Mouse (Mus musculus): ENCODE data around the gene Dpp7. TPM values are rescaled to one million over a fixed set of nuclear protein-coding genes. Genes with fewer than 3 reads are reported as not detected.

Dpp7 gene
- polyA plus RNA-seq, 1 experiment from 2014 or later, result 23.8 TPM

GRCm38 (mm10) chr2:25328440-25328839 lies 27.7 kb downstream of the Dpp7 start:
- H3K27ac ChIP-seq (ENCODE audit: low read length), result no peak overlapping the region
- no peak overlapping the region for H3K4me3 ChIP-seq (replicated peaks; ENCODE audit: low read length)
- WGBS, result 41% methylated on average over 7 of the region's 7 CpGs
- no peaks in the 10 kb centered on the region for H3K36me3 ChIP-seq (ENCODE audit: control insufficient read depth, insufficient read depth, low read length)
- H3K4me1 ChIP-seq (ENCODE audit: control insufficient read depth, insufficient read depth, low read length), result peaks cover 11% of the 10 kb centered on the region
- H3K4me2 ChIP-seq (ENCODE audit: low read depth, low read length), result no peak overlapping the region
- H3K9me3 ChIP-seq (replicated peaks; ENCODE audit: control insufficient read depth, low read length), result no peaks in the 10 kb centered on the region
- ATAC-seq (ENCODE audit: insufficient read depth, low FRiP score), result no peak
- no peak overlapping the region for H3K9ac ChIP-seq (ENCODE audit: low read length)
- H3K27me3 ChIP-seq (ENCODE audit: control insufficient read depth, insufficient read depth, low read length), result no peaks in the 10 kb centered on the region

DNA sequence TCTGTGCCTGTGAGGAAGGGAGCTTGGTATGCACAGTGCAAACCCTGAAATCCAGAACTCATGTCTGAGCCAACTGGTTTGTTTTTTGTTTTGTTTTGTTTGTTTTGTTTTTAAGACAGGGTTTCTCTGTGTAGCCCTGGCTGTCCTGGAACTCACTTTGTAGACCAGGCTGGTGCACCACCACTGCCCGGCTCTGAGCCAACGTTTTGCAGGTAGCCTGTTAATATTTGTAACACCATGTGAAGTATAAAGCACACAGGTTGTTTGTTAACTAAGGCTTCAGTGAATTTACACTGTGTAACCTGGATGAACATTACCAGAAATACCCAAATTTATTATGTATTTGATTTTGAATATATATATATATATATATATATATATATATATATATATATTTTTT lies 30.1 kb downstream of the Dpp7 start:
- ATAC-seq (ENCODE audit: insufficient read depth, low FRiP score), result no peak
- WGBS, result 75% methylated on average over 2 of the region's 2 CpGs
- no peak overlapping the region for H3K9ac ChIP-seq (ENCODE audit: low read length)
- H3K4me3 ChIP-seq (replicated peaks; ENCODE audit: low read length), result no peak overlapping the region
- H3K27ac ChIP-seq (ENCODE audit: low read length), result no peak overlapping the region
- no peaks in the 10 kb centered on the region for H3K9me3 ChIP-seq (replicated peaks; ENCODE audit: control insufficient read depth, low read length)
- no peak overlapping the region for H3K4me2 ChIP-seq (ENCODE audit: low read depth, low read length)
- H3K36me3 ChIP-seq (ENCODE audit: control insufficient read depth, insufficient read depth, low read length), result no peaks in the 10 kb centered on the region
- no peaks in the 10 kb centered on the region for H3K4me1 ChIP-seq (ENCODE audit: control insufficient read depth, insufficient read depth, low read length)
- no peaks in the 10 kb centered on the region for H3K27me3 ChIP-seq (ENCODE audit: control insufficient read depth, insufficient read depth, low read length)

GRCm38 (mm10) chr2:25320084-25320483 lies 36.1 kb downstream of the Dpp7 start:
- no peak overlapping the region for H3K4me2 ChIP-seq (ENCODE audit: low read depth, low read length)
- no peak for ATAC-seq (ENCODE audit: insufficient read depth, low FRiP score)
- WGBS, result 41% methylated on average over 2 of the region's 2 CpGs
- H3K9me3 ChIP-seq (replicated peaks; ENCODE audit: control insufficient read depth, low read length), result no peaks in the 10 kb centered on the region
- no peak overlapping the region for H3K4me3 ChIP-seq (replicated peaks; ENCODE audit: low read length)
- peaks cover 3% of the 10 kb centered on the region; the same call in 1 of the 2 replicates for H3K4me1 ChIP-seq (ENCODE audit: control insufficient read depth, insufficient read depth, low read length)
- no peak overlapping the region for H3K9ac ChIP-seq (ENCODE audit: low read length)
- H3K36me3 ChIP-seq (ENCODE audit: control insufficient read depth, insufficient read depth, low read length), result no peaks in the 10 kb centered on the region
- peaks cover 27% of the 10 kb centered on the region for H3K27me3 ChIP-seq (ENCODE audit: control insufficient read depth, insufficient read depth, low read length)
- no peak overlapping the region for H3K27ac ChIP-seq (ENCODE audit: low read length)

DNA sequence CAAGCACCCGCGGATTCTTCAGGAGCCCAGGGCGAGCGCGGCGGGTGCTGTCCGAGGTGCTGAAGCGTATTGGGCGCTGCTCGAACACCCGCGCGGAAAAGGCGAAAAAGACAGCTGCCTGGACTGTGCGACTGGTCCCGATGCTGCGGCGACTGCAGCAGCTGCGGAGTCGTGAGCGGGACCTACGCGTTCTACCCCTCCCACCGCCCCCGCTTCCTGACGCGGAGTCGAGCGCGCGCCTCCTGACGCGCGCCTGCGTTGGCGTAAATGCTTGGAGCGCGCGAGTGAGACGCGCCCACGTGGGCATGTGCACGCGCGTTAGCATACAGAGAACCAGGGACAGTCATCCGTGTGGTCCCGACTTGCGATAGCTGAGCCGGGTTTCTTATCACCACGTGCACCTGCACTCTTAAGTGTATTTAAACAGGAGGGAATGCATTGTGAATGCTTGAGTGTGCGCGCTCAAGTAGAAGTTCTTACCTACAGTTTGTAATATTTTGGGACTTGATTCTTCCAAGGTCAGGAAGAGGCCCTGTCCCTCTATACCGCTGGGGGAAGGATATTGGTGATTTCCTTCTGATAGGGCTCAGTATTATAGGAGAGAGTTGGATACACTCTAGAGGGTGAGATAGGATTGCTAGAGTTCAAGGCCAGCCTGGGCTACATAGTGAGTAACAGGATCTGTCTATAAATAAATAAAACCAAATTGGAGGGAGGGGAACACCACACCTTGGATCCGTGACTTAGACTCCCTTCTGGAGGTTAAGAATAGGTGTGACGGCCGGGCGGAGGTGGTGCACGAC lies 37.0 kb downstream of the Dpp7 start, which contains the start of gene Grin1:
Grin1 (minus strand) TSS at position 217 of the 803 bp plus-strand sequence.
- Histone ChIP-seq H3K4me1 (ENCODE audit: control insufficient read depth, insufficient read depth, low read length) (peaks cover 3% of the 10 kb centered on the region; the same call in 1 of the 2 replicates), H3K4me3 (replicated peaks; ENCODE audit: low read length) (peak within 1 kb of the TSS; percentile 32), H3K27me3 (ENCODE audit: control insufficient read depth, insufficient read depth, low read length) (peaks cover 27% of the 10 kb centered on the region), H3K4me2 (ENCODE audit: low read depth, low read length) (peak within 1 kb of the TSS; percentile 52), H3K27ac (ENCODE audit: low read length) (no peak within 1 kb of the TSS), H3K36me3 (ENCODE audit: control insufficient read depth, insufficient read depth, low read length) (no peaks in the 10 kb centered on the region), H3K9me3 (replicated peaks; ENCODE audit: control insufficient read depth, low read length) (no peaks in the 10 kb centered on the region), H3K9ac (ENCODE audit: low read length) (no peak within 1 kb of the TSS)
- 9% methylated on average over 58 of the region's 58 CpGs for WGBS
- peak; percentile 53; the same call in 1 of the 2 replicates for ATAC-seq (ENCODE audit: insufficient read depth, low FRiP score)

- peaks cover 3% of the 10 kb centered on the region; the same call in 1 of the 2 replicates for H3K4me1 ChIP-seq (ENCODE audit: control insufficient read depth, insufficient read depth, low read length)
- no peaks in the 10 kb centered on the region for H3K9me3 ChIP-seq (replicated peaks; ENCODE audit: control insufficient read depth, low read length)
- peak overlapping the region; percentile 32 for H3K4me3 ChIP-seq (replicated peaks; ENCODE audit: low read length)
- ATAC-seq (ENCODE audit: insufficient read depth, low FRiP score), result no peak
- no peak overlapping the region for H3K27ac ChIP-seq (ENCODE audit: low read length)
- no peaks in the 10 kb centered on the region for H3K36me3 ChIP-seq (ENCODE audit: control insufficient read depth, insufficient read depth, low read length)
- peak overlapping the region; percentile 52 for H3K4me2 ChIP-seq (ENCODE audit: low read depth, low read length)
- H3K9ac ChIP-seq (ENCODE audit: low read length), result no peak overlapping the region
- peaks cover 29% of the 10 kb centered on the region for H3K27me3 ChIP-seq (ENCODE audit: control insufficient read depth, insufficient read depth, low read length)
- 5% methylated on average over 31 of the region's 31 CpGs for WGBS
These were observed 37.8 kb downstream of the Dpp7 start for GRCm38 (mm10) chr2:25318119-25318966.

GRCm38 (mm10) chr2:25311491-25311891 lies 44.7 kb downstream of the Dpp7 start:
- peaks cover 38% of the 10 kb centered on the region for H3K27me3 ChIP-seq (ENCODE audit: control insufficient read depth, insufficient read depth, low read length)
- peak overlapping the region; percentile 2; the same call in 1 of the 2 replicates for H3K4me3 ChIP-seq (replicated peaks; ENCODE audit: low read length)
- peak overlapping the region; percentile 45 for H3K4me2 ChIP-seq (ENCODE audit: low read depth, low read length)
- no peak overlapping the region for H3K9ac ChIP-seq (ENCODE audit: low read length)
- H3K4me1 ChIP-seq (ENCODE audit: control insufficient read depth, insufficient read depth, low read length), result no peaks in the 10 kb centered on the region
- WGBS, result 6% methylated on average over 11 of the region's 11 CpGs
- H3K36me3 ChIP-seq (ENCODE audit: control insufficient read depth, insufficient read depth, low read length), result no peaks in the 10 kb centered on the region
- no peak overlapping the region for H3K27ac ChIP-seq (ENCODE audit: low read length)
- peak; percentile 59; the same call in 1 of the 2 replicates for ATAC-seq (ENCODE audit: insufficient read depth, low FRiP score)
- H3K9me3 ChIP-seq (replicated peaks; ENCODE audit: control insufficient read depth, low read length), result no peaks in the 10 kb centered on the region

DNA sequence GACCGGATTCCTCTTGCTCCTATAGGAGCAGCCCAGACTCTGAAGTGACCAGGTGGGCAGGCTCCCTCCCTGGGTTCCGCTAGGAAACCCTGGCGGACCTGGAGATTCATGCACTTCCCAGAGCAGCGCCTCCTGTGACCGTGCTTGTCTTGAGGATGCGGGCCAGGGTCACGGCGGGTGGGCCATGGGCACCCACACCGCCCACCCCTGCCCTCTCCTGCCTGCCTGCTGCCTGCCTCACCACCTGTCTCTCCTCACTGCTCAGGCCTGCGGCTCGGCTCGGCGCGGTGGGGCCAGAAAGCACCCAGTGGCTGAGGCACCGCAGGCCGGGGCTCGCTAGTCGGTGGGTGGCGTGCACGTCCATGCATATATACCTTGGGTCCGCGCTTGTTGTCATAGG lies 45.2 kb downstream of the Dpp7 start:
- H3K36me3 ChIP-seq (ENCODE audit: control insufficient read depth, insufficient read depth, low read length), result no peaks in the 10 kb centered on the region
- H3K4me3 ChIP-seq (replicated peaks; ENCODE audit: low read length), result peak overlapping the region; percentile 2
- ATAC-seq (ENCODE audit: insufficient read depth, low FRiP score), result no peak

DNA sequence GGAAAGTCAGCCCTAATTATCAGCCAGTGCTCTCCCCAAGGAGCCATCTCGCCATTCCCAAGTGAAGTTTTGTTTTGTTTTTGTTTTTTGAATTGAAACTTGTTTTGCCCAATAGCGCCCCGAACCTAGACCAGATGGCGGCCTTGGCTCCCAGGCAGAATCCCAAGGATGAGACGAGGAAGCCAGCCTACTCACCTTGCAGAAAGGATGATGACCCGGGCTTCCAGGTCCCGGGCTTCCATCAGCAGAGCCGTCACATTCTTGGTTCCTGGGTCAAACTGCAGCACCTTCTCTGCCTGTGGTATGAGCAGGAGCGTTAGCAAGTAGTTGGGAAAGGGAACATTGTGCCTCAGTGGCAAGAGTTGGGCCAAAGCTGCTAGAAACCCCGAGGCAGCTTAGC lies 46.0 kb downstream of the Dpp7 start:
- H3K4me1 ChIP-seq (ENCODE audit: control insufficient read depth, insufficient read depth, low read length), result no peaks in the 10 kb centered on the region
- no peaks in the 10 kb centered on the region for H3K36me3 ChIP-seq (ENCODE audit: control insufficient read depth, insufficient read depth, low read length)
- H3K27ac ChIP-seq (ENCODE audit: low read length), result no peak overlapping the region
- WGBS, result 53% methylated on average over 10 of the region's 10 CpGs
- no peak overlapping the region for H3K4me3 ChIP-seq (replicated peaks; ENCODE audit: low read length)
- ATAC-seq (ENCODE audit: insufficient read depth, low FRiP score), result no peak
- no peak overlapping the region for H3K4me2 ChIP-seq (ENCODE audit: low read depth, low read length)
- no peak overlapping the region for H3K9ac ChIP-seq (ENCODE audit: low read length)
- H3K9me3 ChIP-seq (replicated peaks; ENCODE audit: control insufficient read depth, low read length), result no peaks in the 10 kb centered on the region
- peaks cover 49% of the 10 kb centered on the region for H3K27me3 ChIP-seq (ENCODE audit: control insufficient read depth, insufficient read depth, low read length)

More for the DNA sequence above, 45.2 kb downstream of the Dpp7 start:
- under 1% methylated on average over 22 of the region's 22 CpGs for WGBS
- Histone ChIP-seq H3K9me3 (replicated peaks; ENCODE audit: control insufficient read depth, low read length) (no peaks in the 10 kb centered on the region), H3K4me2 (ENCODE audit: low read depth, low read length) (peak overlapping the region; percentile 45), H3K27ac (ENCODE audit: low read length) (no peak overlapping the region), H3K9ac (ENCODE audit: low read length) (0 out of 2 replicates have a peak overlapping the region, but pooled peaks have one; percentile 4), H3K4me1 (ENCODE audit: control insufficient read depth, insufficient read depth, low read length) (no peaks in the 10 kb centered on the region), H3K27me3 (ENCODE audit: control insufficient read depth, insufficient read depth, low read length) (peaks cover 42% of the 10 kb centered on the region)
